Mouse (Mus musculus) liver, embryonic 14.5 days (tissue): ENCODE data around the gene Tcte1. TPM values are rescaled to one million over a fixed set of nuclear protein-coding genes. Genes with fewer than 3 reads are reported as not detected.

Source experiments
- ATAC-seq: fragments of 200-750 bp; cut with Nextera tagmentation; 2 replicates; pipeline ENCODE4 v1.8.0; 2017; ENCODE audit warnings: moderate number of reproducible peaks, mild to moderate bottlenecking, moderate library complexity; ENCODE audit not compliant: insufficient read depth
- DNase-seq, 3 experiments: peaks; one replicate each; pipeline ENCODE4 v3.0.0-alpha.2; 2012 to 2013; ENCODE audit warnings: low read depth in 3 of 3, low spot score in 3 of 3
- H3K27ac ChIP-seq: fragments of 300-500 bp; sonication (generic); 2 replicates; pipeline ENCODE4 v1.5.1; 2014; ENCODE audit warnings: moderate library complexity, mild to moderate bottlenecking, control low read depth, inconsistent platforms
- H3K27me3 ChIP-seq: fragments of 300-500 bp; sonication (generic); 2 replicates; pipeline ENCODE4 v1.6.1; 2014; ENCODE audit warnings: mild to moderate bottlenecking, low read length, moderate library complexity; ENCODE audit not compliant: control insufficient read depth, insufficient read depth
- H3K36me3 ChIP-seq: fragments of 300-500 bp; sonication (generic); replicated peaks from 2 replicates; pipeline ENCODE4 v1.6.1; 2014; ENCODE audit warnings: low read depth; ENCODE audit not compliant: control insufficient read depth, insufficient read depth
- H3K4me1 ChIP-seq, 2 experiments: fragments of 200-500 bp in 1 of 2; fragments of 300-500 bp in 1 of 2; sonication (generic) in 1 of 2; replicated peaks; 2 replicates each; pipeline ENCODE4 v1.6.1; 2012 to 2014; ENCODE audit warnings: antibody characterized with exemption in 1 of 2, inconsistent platforms in 1 of 2, low read length in 1 of 2; ENCODE audit not compliant: control insufficient read depth in 2 of 2, insufficient read depth in 2 of 2
- H3K4me2 ChIP-seq: fragments of 300-500 bp; sonication (generic); 2 replicates; pipeline ENCODE4 v1.6.1; 2014; ENCODE audit warnings: low read depth, mild to moderate bottlenecking, control low read depth, moderate library complexity
- H3K4me3 ChIP-seq, 2 experiments: fragments of 200-500 bp in 1 of 2; fragments of 300-500 bp in 1 of 2; sonication (generic) in 1 of 2; 2 replicates each; pipeline ENCODE4 v1.5.1; 2012 to 2014; ENCODE audit warnings: low read depth in 2 of 2, low read length in 2 of 2, mild to moderate bottlenecking in 2 of 2, control low read depth in 1 of 2, inconsistent platforms in 1 of 2, moderate library complexity in 1 of 2; ENCODE audit not compliant: insufficient read depth in 1 of 2
- H3K9ac ChIP-seq: fragments of 300-500 bp; sonication (generic); replicated peaks from 2 replicates; pipeline ENCODE4 v1.6.1; 2014; ENCODE audit warnings: mild to moderate bottlenecking, control low read depth, moderate library complexity
- H3K9me3 ChIP-seq: fragments of 300-500 bp; sonication (generic); 2 replicates; pipeline ENCODE4 v1.6.1; 2016; ENCODE audit warnings: low read length, mixed read lengths; ENCODE audit not compliant: control insufficient read depth
- CTCF ChIP-seq: IDR thresholded peaks from 2 replicates; pipeline ENCODE4 v1.5.1; 2016; ENCODE audit warnings: antibody characterized with exemption, low read depth, control low read depth
- EP300 ChIP-seq: IDR thresholded peaks from 2 replicates; pipeline ENCODE4 v1.6.1; 2016; ENCODE audit warnings: antibody characterized with exemption, low read depth
- WGBS: fragments of 180-500 bp; shearing (Covaris S2); extraction: QIAGEN DNeasy Blood & Tissue Kit; methylation state at CpG from one replicate; pipeline ENCODE4 v1.1.7; 2014; ENCODE audit not compliant: insufficient replicate concordance; 5-methylcytosine and 5-hydroxymethylcytosine counted together
- polyA plus RNA-seq, 2 experiments: library from polyadenylated mRNA; depleted of rRNA in 1 of 2; stranded (reverse) in 1 of 2; unstranded in 1 of 2; fragments of >200 nt; fragmentation: Nextera tagmentation in 1 of 2; extraction: Ambion mirVana in 1 of 2; gene quantifications; 2 replicates each; pipeline versions ENCODE4 v1.2.1 to v1.2.3; 2012 to 2014

Gene Tcte1
- polyA plus RNA-seq, 2 experiments = not detected

- H3K4me3 ChIP-seq = no peak overlapping the region
- TF ChIP-seq CTCF = no peak
- WGBS = 40% methylated on average over 28 of the region's 28 CpGs
- no peaks in the 10 kb centered on the region for H3K27me3 ChIP-seq
- no peak overlapping the region for H3K9ac ChIP-seq
- no peaks in the 10 kb centered on the region for H3K9me3 ChIP-seq
- no peak for DNase-seq
- H3K36me3 ChIP-seq = no peaks in the 10 kb centered on the region
- peaks cover 0 to 4% of the 10 kb centered on the region in 2 experiments; a peak in 1 of 4 replicates for H3K4me1 ChIP-seq
- H3K27ac ChIP-seq = no peak overlapping the region
- H3K4me2 ChIP-seq = no peak overlapping the region
- no peak for ATAC-seq
Observed at GRCm38 (mm10) chr17:45517549-45518215, 5.6 kb upstream of the Tcte1 start.

- Histone ChIP-seq H3K4me2 (no peak overlapping the region), H3K9ac (no peak overlapping the region), H3K4me1 (peaks cover 0 to 4% of the 10 kb centered on the region in 2 experiments; a peak in 1 of 4 replicates), H3K27me3 (no peaks in the 10 kb centered on the region), H3K27ac (no peak overlapping the region), H3K4me3 (no peak overlapping the region), H3K9me3 (no peaks in the 10 kb centered on the region), H3K36me3 (no peaks in the 10 kb centered on the region)
- no peak for ATAC-seq
- WGBS = 67% methylated on average over 12 of the region's 12 CpGs
- TF ChIP-seq CTCF (no peak), EP300 (no peak)
- no peak for DNase-seq
Observed at GRCm38 (mm10) chr17:45518766-45519475, 4.3 kb upstream of the Tcte1 start.

- no peak for ATAC-seq
- Histone ChIP-seq H3K36me3 (no peaks in the 10 kb centered on the region), H3K4me1 (peaks cover 0 to 4% of the 10 kb centered on the region in 2 experiments; a peak in 1 of 4 replicates), H3K4me3 (no peak overlapping the region), H3K27me3 (no peaks in the 10 kb centered on the region), H3K9ac (no peak overlapping the region), H3K27ac (no peak overlapping the region), H3K9me3 (no peaks in the 10 kb centered on the region), H3K4me2 (no peak overlapping the region)
- DNase-seq = no peak
- TF ChIP-seq CTCF (no peak), EP300 (no peak)
- 70% methylated on average over 11 of the region's 11 CpGs for WGBS
Observed at GRCm38 (mm10) chr17:45520136-45520535, 3.1 kb upstream of the Tcte1 start.

- Histone ChIP-seq H3K4me1 (peaks cover 0 to 4% of the 10 kb centered on the region in 2 experiments; a peak in 1 of 4 replicates), H3K4me3 (no peak overlapping the region), H3K27ac (no peak overlapping the region), H3K4me2 (no peak overlapping the region), H3K9ac (no peak overlapping the region), H3K9me3 (no peaks in the 10 kb centered on the region), H3K27me3 (peaks cover 3% of the 10 kb centered on the region), H3K36me3 (no peaks in the 10 kb centered on the region)
- no peak for TF ChIP-seq EP300
- TF ChIP-seq CTCF = no peak
- DNase-seq = no peak
- 47% methylated on average over 4 of the region's 4 CpGs for WGBS
- ATAC-seq = no peak
Observed at GRCm38 (mm10) chr17:45524961-45525360, 1.7 kb downstream of the Tcte1 start.

GRCm38 (mm10) chr17:45526571-45526970 is 3.3 kb downstream of the Tcte1 start:
- WGBS = 30% methylated on average over 5 of the region's 5 CpGs
- DNase-seq (no peak), ATAC-seq (no peak)
- Histone ChIP-seq H3K4me2 (no peak overlapping the region), H3K4me3 (no peak overlapping the region), H3K9ac (no peak overlapping the region), H3K36me3 (no peaks in the 10 kb centered on the region), H3K27ac (no peak overlapping the region), H3K27me3 (peaks cover 3% of the 10 kb centered on the region), H3K4me1 (peaks cover 0 to 4% of the 10 kb centered on the region in 2 experiments; a peak in 1 of 4 replicates), H3K9me3 (no peaks in the 10 kb centered on the region)
- TF ChIP-seq CTCF (no peak), EP300 (no peak)
